Mouse (Mus musculus) E14TG2a.4 (cell line): ENCODE data around the gene Vrk1.

Source experiments
- H3K27me3 ChIP-seq: 2 replicates; pipeline ENCODE4 v1.6.1; 2014; ENCODE audit warnings: low read length, control low read depth; ENCODE audit not compliant: insufficient read depth
- H3K36me3 ChIP-seq: 2 replicates; pipeline ENCODE4 v1.6.1; 2014; ENCODE audit warnings: low read length, control low read depth; ENCODE audit not compliant: insufficient read depth
- H3K4me1 ChIP-seq: replicated peaks from 2 replicates; pipeline ENCODE4 v1.6.1; 2014; ENCODE audit warnings: low read depth, low read length, control low read depth
- H3K4me3 ChIP-seq: replicated peaks from 2 replicates; pipeline ENCODE4 v1.5.1; 2014; ENCODE audit warnings: mild to moderate bottlenecking, low read length
- H3K9me3 ChIP-seq: 2 replicates; pipeline ENCODE4 v1.6.1; 2014; ENCODE audit warnings: low read length, control low read depth
- CTCF ChIP-seq: conservative IDR thresholded peaks from 2 replicates; pipeline ENCODE4 v1.5.1; 2014; ENCODE audit warnings: low read length
- NANOG ChIP-seq: IDR thresholded peaks from 2 replicates; pipeline ENCODE4 v1.6.1; 2014; ENCODE audit warnings: borderline replicate concordance, low read length, mixed read lengths
- POU5F1 ChIP-seq: IDR thresholded peaks from 2 replicates; pipeline ENCODE4 v1.6.1; 2014; ENCODE audit warnings: low read length, borderline replicate concordance

The Vrk1 gene

DNA sequence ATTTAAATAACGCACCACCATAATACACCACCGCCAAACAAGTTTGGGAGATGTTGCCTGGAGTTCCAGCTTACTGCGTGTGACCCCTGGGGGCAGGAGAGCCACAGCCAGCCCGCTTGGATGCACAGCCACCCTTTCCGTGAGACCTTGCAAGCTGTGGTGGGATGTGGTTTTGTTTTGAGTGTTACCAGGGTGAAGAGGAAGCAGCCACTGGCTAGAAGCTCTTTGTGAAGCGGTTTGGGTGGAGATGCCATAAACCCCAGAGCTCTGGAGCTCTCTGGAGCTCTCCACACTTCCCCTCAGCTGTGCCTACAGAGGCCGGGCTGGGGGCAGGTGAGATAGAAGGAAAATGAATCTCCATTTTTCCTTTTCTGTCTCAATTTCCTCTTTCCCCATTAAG is 38.8 kb upstream of the Vrk1 start:
- H3K27me3 ChIP-seq, result peaks cover 18% of the 10 kb centered on the region
- no peak overlapping the region for H3K4me3 ChIP-seq
- H3K4me1 ChIP-seq, result peaks cover 38% of the 10 kb centered on the region
- H3K36me3 ChIP-seq, result no peaks in the 10 kb centered on the region
- TF ChIP-seq CTCF (no peak), POU5F1 (no peak), NANOG (no peak)
- peaks cover 6% of the 10 kb centered on the region; the same call in 1 of the 2 replicates for H3K9me3 ChIP-seq

DNA sequence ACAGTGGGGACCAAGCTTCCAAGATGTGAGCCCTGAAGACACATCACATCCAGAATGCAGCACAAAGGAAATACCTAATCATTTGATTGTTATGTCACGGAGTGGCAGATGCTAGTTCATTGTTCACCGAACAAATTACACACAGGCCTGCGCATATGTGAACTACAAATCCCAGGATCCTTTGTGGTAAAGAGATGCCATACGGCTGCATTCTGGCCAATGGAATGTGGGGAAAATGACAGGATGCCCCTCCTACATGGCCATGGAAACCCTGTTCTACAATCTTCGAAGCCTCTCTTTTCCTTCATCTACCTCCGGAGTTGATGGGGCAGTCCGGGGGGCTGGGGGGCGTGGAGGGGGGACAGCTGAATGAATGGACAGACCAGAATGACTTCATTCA is 37.4 kb upstream of the Vrk1 start:
- Histone ChIP-seq H3K9me3 (peaks cover 6% of the 10 kb centered on the region; the same call in 1 of the 2 replicates), H3K4me1 (peaks cover 28% of the 10 kb centered on the region), H3K36me3 (no peaks in the 10 kb centered on the region), H3K4me3 (no peak overlapping the region), H3K27me3 (peaks cover 18% of the 10 kb centered on the region)
- no peak for TF ChIP-seq POU5F1
- no peak for TF ChIP-seq CTCF
- TF ChIP-seq NANOG, result no peak

DNA sequence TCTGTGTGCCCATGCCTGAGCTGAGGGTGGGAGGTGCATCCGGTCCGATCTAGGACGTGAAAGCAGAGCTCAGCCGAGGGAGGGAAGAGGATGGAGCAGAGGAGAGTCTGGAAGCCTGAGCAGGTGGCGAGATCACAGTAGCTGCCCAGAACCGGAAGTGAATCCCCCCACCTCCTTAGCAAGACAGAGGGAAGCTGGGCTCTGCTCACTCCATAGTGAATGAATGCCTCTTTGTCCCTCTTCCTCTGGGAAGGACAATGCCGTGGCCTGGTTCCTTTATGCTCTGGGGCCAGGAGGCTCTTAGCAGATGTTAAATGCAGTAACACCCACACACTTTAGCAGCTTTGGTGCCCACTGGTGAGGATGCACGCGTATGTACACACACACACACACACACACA is 36.3 kb upstream of the Vrk1 start:
- H3K9me3 ChIP-seq, result peaks cover 6% of the 10 kb centered on the region; the same call in 1 of the 2 replicates
- H3K4me1 ChIP-seq, result peaks cover 19% of the 10 kb centered on the region
- H3K36me3 ChIP-seq, result no peaks in the 10 kb centered on the region

DNA sequence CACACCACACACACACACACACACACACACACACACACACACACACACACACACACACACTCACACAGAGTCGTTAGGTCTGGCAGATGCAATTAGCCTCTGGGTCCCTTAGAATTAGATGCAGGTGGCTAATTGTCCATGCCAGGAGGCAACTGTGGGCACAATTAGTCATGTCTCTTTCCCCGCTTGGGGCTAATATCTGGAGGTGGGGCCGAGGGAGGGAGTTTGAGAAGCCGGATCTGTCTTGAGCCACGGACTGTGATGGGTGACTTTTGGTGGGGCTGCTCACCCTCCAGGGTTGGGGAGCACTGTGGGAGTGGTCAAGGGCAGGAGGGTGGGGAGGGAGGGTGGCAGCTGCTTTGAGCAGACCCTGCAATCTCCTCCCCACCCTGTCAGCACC is 35.9 kb upstream of the Vrk1 start:
- Histone ChIP-seq H3K4me1 (peaks cover 17% of the 10 kb centered on the region), H3K4me3 (no peak overlapping the region), H3K27me3 (peaks cover 11% of the 10 kb centered on the region), H3K36me3 (no peaks in the 10 kb centered on the region), H3K9me3 (peaks cover 6% of the 10 kb centered on the region; the same call in 1 of the 2 replicates)
- TF ChIP-seq POU5F1 (no peak), CTCF (no peak), NANOG (no peak)

More for the DNA sequence above, 36.3 kb upstream of the Vrk1 start:
- Histone ChIP-seq H3K27me3 (peaks cover 11% of the 10 kb centered on the region), H3K4me3 (no peak overlapping the region; the same call in 1 of the 2 replicates)
- TF ChIP-seq POU5F1 (no peak), NANOG (no peak), CTCF (no peak)

DNA sequence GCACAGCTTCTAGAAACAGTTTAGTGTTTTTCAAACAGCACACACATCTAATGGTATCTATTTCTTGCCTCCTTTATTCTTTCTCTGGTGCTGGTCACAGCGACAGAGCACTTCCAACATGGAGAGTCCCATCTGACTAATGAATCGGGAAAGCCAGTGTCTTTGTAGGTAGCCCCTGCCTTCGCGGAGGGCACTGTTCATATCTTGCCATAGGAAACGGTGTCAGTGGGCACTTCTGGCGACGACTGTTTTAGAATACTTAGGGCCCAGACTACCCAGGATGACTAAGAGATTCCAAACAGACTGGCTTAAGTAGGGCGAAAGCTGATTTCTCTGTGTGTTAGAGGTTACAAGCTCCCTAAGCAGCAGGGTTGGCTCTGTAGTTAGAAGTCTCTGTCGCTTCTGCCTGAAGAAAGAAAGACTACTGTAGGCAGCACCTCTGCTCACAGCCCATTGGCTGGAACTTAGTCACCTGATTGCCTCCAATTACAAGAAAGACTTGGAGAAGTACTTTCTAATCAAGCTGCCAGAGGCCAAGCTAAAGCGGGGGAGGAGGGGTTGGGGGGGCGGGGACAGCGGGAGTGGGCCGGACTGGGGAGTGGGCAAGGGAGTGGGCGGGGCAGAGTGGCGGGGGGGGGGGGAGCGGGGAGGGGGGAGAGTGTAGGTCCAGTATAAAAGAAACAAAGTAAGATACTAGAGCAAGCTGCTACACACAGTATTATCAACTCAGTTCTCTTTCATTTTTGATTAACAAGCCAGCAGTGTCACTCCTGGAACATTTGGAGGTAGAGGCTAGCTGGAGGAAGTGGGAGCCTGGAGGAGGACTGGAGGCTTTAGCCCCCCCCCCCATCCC is 28.7 kb upstream of the Vrk1 start:
- peaks cover 4% of the 10 kb centered on the region for H3K27me3 ChIP-seq
- H3K4me3 ChIP-seq, result peak overlapping the region; percentile 49; the same call in 1 of the 2 replicates
- H3K36me3 ChIP-seq, result no peaks in the 10 kb centered on the region
- peaks cover 7% of the 10 kb centered on the region for H3K4me1 ChIP-seq
- TF ChIP-seq POU5F1 (no peak), CTCF (no peak), NANOG (no peak)
- peaks cover 8% of the 10 kb centered on the region for H3K9me3 ChIP-seq

DNA sequence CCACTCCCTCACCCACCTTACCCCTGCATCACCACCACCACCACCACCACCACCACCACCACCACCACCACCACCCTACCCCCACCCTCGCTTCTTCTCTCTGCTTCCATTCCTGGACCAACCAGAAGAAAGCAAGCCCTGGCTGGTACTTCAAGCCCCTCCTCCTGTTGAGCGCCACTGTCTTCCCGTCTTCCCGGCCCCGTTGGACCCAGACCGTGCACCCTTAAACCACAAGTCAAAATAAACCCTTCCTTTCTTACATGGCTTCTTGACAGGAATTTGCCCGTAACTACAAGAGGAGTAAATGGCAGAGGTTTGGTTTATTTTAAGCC is 28.1 kb upstream of the Vrk1 start:
- Histone ChIP-seq H3K4me3 (no peak overlapping the region), H3K4me1 (peaks cover 13% of the 10 kb centered on the region), H3K9me3 (peaks cover 8% of the 10 kb centered on the region), H3K27me3 (peaks cover 4% of the 10 kb centered on the region), H3K36me3 (no peaks in the 10 kb centered on the region)
- TF ChIP-seq NANOG (no peak), POU5F1 (no peak), CTCF (no peak)

DNA sequence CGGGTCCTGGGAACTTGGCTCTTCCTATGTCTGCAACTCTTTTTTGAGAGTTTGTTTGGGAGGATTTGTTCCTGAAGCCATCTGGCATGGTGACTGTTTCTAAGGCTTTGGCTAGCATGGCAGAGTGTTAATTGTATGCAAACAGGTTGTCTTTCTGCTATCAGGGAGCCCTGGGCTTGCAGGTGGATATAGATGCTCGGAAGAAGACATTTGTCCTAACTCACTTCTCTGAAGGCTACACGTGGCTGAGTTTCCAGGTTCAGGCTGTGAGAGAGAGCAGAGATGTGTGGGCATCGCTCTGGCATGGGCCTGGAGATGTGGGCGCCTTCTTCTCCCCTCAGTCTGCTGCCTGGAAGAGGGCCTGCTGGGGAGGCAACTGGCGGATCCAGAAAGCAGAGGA is 27.4 kb upstream of the Vrk1 start:
- Histone ChIP-seq H3K4me1 (peaks cover 17% of the 10 kb centered on the region), H3K4me3 (no peak overlapping the region), H3K36me3 (no peaks in the 10 kb centered on the region), H3K9me3 (peaks cover 8% of the 10 kb centered on the region), H3K27me3 (peaks cover 4% of the 10 kb centered on the region)
- TF ChIP-seq POU5F1 (no peak), NANOG (no peak), CTCF (no peak)

DNA sequence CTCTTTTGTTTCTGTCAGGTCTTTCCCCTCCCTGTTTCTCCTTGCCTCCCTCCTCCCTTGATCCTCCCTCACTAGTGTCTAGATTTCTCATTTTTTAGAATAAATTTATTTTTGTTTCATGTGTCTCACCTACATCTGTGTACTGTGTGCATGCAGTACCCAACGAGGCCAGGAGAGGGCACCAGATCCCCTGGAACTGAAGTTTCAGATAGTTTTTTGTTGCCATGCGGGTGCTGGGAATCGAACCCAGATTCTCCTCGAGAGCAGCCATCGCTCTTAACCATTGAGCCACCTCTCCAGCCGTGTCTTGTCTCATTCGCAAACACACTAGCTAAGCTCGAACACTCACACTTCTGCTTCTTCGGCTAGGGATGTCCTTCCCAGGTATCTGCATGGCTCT is 26.5 kb upstream of the Vrk1 start:
- H3K4me1 ChIP-seq, result peaks cover 17% of the 10 kb centered on the region
- H3K9me3 ChIP-seq, result peaks cover 8% of the 10 kb centered on the region
- H3K27me3 ChIP-seq, result peaks cover 11% of the 10 kb centered on the region
- H3K4me3 ChIP-seq, result no peak overlapping the region
- peak; percentile 89 for TF ChIP-seq CTCF
- no peak for TF ChIP-seq POU5F1
- H3K36me3 ChIP-seq, result no peaks in the 10 kb centered on the region

DNA sequence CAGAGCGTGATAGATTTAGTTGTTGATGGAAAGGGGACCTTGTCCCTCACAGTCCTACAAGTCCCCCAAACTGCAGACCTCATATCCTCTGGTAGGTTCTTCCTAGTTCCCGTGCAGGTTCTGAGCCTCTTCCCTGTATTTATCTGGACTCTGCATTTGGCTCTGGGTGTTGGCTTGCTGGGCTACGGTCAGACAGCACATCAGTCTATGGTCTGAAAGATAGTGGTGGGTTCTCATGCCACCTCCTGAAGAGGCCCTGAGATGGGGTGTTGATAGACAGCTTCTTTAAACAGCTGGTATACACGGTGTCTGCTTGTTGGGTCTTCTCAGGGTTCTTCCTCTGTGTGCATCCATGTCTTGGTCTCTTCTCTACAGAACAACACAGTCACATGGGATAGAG is 21.6 kb upstream of the Vrk1 start:
- Histone ChIP-seq H3K4me3 (no peak overlapping the region), H3K9me3 (peaks cover 7% of the 10 kb centered on the region), H3K4me1 (peaks cover 25% of the 10 kb centered on the region), H3K27me3 (peaks cover 27% of the 10 kb centered on the region), H3K36me3 (no peaks in the 10 kb centered on the region)
- TF ChIP-seq NANOG (no peak), CTCF (no peak), POU5F1 (no peak)

DNA sequence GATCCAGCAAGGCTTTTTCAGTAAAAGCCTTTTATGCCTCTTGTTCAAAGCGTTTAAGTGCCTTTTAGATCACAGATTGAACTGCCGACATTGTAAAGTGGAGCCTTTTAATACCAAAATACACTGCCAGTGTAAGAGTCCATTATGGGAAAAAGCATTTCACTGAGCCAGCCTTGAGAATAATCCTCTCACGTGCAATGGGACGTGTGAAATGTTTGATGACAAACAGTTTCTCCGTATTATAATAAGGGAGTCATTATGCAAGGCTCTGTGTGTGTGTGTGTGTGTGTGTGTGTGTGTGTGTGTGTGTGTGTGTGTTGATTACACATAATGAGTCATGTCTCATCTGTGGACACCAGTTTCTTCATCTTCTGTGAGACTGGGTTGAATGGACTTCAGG is 17.3 kb upstream of the Vrk1 start:
- peak overlapping the region; percentile 39 for H3K4me3 ChIP-seq
- peaks cover 15% of the 10 kb centered on the region for H3K9me3 ChIP-seq
- peaks cover 27% of the 10 kb centered on the region for H3K27me3 ChIP-seq
- H3K36me3 ChIP-seq, result no peaks in the 10 kb centered on the region
- TF ChIP-seq NANOG (no peak), CTCF (no peak), POU5F1 (no peak)
- H3K4me1 ChIP-seq, result peaks cover 21% of the 10 kb centered on the region
